Mouse (Mus musculus): Measurements from ENCODE around the gene Dgkg. TPM values are rescaled to one million over a fixed set of nuclear protein-coding genes. Genes with fewer than 3 reads are reported as not detected.

Dgkg gene
- polyA plus RNA-seq, 1 experiment = 12.8 TPM

GRCm38 (mm10) chr16:22504851-22505250 lies 152.2 kb downstream of the Dgkg start:
- 70% methylated on average over 8 of the region's 8 CpGs for WGBS
- Histone ChIP-seq H3K4me3 (replicated peaks; ENCODE audit: control insufficient read depth, low read depth, low read length) (no peak overlapping the region), H3K27ac (ENCODE audit: control insufficient read depth, insufficient read depth, low read depth, low read length, poor library complexity) (no peak overlapping the region), H3K4me1 (ENCODE audit: control insufficient read depth, insufficient read depth, low read length) (no peaks in the 10 kb centered on the region)
- TF ChIP-seq POLR2A (IDR thresholded peaks at IDR 0.05; ENCODE audit: borderline replicate concordance, control insufficient read depth, low read depth, low read length) = no peak
- no peak for TF ChIP-seq CTCF (IDR thresholded peaks at IDR 0.05; ENCODE audit: control insufficient read depth, insufficient read depth, low read length)

- Histone ChIP-seq H3K4me3 (replicated peaks; ENCODE audit: control insufficient read depth, low read depth, low read length) (no peak overlapping the region), H3K27ac (ENCODE audit: control insufficient read depth, insufficient read depth, low read depth, low read length, poor library complexity) (no peak overlapping the region), H3K4me1 (ENCODE audit: control insufficient read depth, insufficient read depth, low read length) (no peaks in the 10 kb centered on the region)
- TF ChIP-seq POLR2A (IDR thresholded peaks at IDR 0.05; ENCODE audit: borderline replicate concordance, control insufficient read depth, low read depth, low read length) = no peak
- no peak for TF ChIP-seq CTCF (IDR thresholded peaks at IDR 0.05; ENCODE audit: control insufficient read depth, insufficient read depth, low read length)
- WGBS = 78% methylated on average over 5 of the region's 5 CpGs
These were observed 153.0 kb downstream of the Dgkg start for GRCm38 (mm10) chr16:22504049-22504448.

GRCm38 (mm10) chr16:22503467-22503866 lies 153.6 kb downstream of the Dgkg start:
- 73% methylated on average over 4 of the region's 4 CpGs for WGBS

GRCm38 (mm10) chr16:22501855-22502254 lies 155.2 kb downstream of the Dgkg start:
- H3K4me1 ChIP-seq (ENCODE audit: control insufficient read depth, insufficient read depth, low read length) = no peaks in the 10 kb centered on the region
- no peak overlapping the region for H3K4me3 ChIP-seq (replicated peaks; ENCODE audit: control insufficient read depth, low read depth, low read length)
- TF ChIP-seq CTCF (IDR thresholded peaks at IDR 0.05; ENCODE audit: control insufficient read depth, insufficient read depth, low read length) (no peak), POLR2A (IDR thresholded peaks at IDR 0.05; ENCODE audit: borderline replicate concordance, control insufficient read depth, low read depth, low read length) (no peak)
- H3K27ac ChIP-seq (ENCODE audit: control insufficient read depth, insufficient read depth, low read depth, low read length, poor library complexity) = no peak overlapping the region
- 82% methylated on average over 6 of the region's 6 CpGs for WGBS

More at GRCm38 (mm10) chr16:22503467-22503866, 153.6 kb downstream of the Dgkg start:
- TF ChIP-seq CTCF (IDR thresholded peaks at IDR 0.05; ENCODE audit: control insufficient read depth, insufficient read depth, low read length) (no peak), POLR2A (IDR thresholded peaks at IDR 0.05; ENCODE audit: borderline replicate concordance, control insufficient read depth, low read depth, low read length) (no peak)
- H3K4me1 ChIP-seq (ENCODE audit: control insufficient read depth, insufficient read depth, low read length) = no peaks in the 10 kb centered on the region
- no peak overlapping the region for H3K27ac ChIP-seq (ENCODE audit: control insufficient read depth, insufficient read depth, low read depth, low read length, poor library complexity)
- H3K4me3 ChIP-seq (replicated peaks; ENCODE audit: control insufficient read depth, low read depth, low read length) = no peak overlapping the region

- Histone ChIP-seq H3K4me3 (replicated peaks; ENCODE audit: control insufficient read depth, low read depth, low read length) (no peak overlapping the region), H3K27ac (ENCODE audit: control insufficient read depth, insufficient read depth, low read depth, low read length, poor library complexity) (no peak overlapping the region), H3K4me1 (ENCODE audit: control insufficient read depth, insufficient read depth, low read length) (no peaks in the 10 kb centered on the region)
- TF ChIP-seq POLR2A (IDR thresholded peaks at IDR 0.05; ENCODE audit: borderline replicate concordance, control insufficient read depth, low read depth, low read length) (no peak), CTCF (IDR thresholded peaks at IDR 0.05; ENCODE audit: control insufficient read depth, insufficient read depth, low read length) (no peak)
- 84% methylated on average over 5 of the region's 5 CpGs for WGBS
These were observed 156.5 kb downstream of the Dgkg start for GRCm38 (mm10) chr16:22500561-22500960.

- no peak overlapping the region for H3K27ac ChIP-seq (ENCODE audit: control insufficient read depth, insufficient read depth, low read depth, low read length, poor library complexity)
- no peak overlapping the region for H3K4me3 ChIP-seq (replicated peaks; ENCODE audit: control insufficient read depth, low read depth, low read length)
- WGBS = 84% methylated on average over 5 of the region's 5 CpGs
- no peak for TF ChIP-seq CTCF (IDR thresholded peaks at IDR 0.05; ENCODE audit: control insufficient read depth, insufficient read depth, low read length)
- TF ChIP-seq POLR2A (IDR thresholded peaks at IDR 0.05; ENCODE audit: borderline replicate concordance, control insufficient read depth, low read depth, low read length) = no peak
- no peaks in the 10 kb centered on the region for H3K4me1 ChIP-seq (ENCODE audit: control insufficient read depth, insufficient read depth, low read length)
These were observed 157.1 kb downstream of the Dgkg start for GRCm38 (mm10) chr16:22499951-22500350.

GRCm38 (mm10) chr16:22499447-22499846 lies 157.6 kb downstream of the Dgkg start:
- Histone ChIP-seq H3K27ac (ENCODE audit: control insufficient read depth, insufficient read depth, low read depth, low read length, poor library complexity) (no peak overlapping the region), H3K4me3 (replicated peaks; ENCODE audit: control insufficient read depth, low read depth, low read length) (no peak overlapping the region), H3K4me1 (ENCODE audit: control insufficient read depth, insufficient read depth, low read length) (no peaks in the 10 kb centered on the region)
- WGBS = 72% methylated on average over 3 of the region's 3 CpGs
- TF ChIP-seq CTCF (IDR thresholded peaks at IDR 0.05; ENCODE audit: control insufficient read depth, insufficient read depth, low read length) (no peak), POLR2A (IDR thresholded peaks at IDR 0.05; ENCODE audit: borderline replicate concordance, control insufficient read depth, low read depth, low read length) (no peak)

GRCm38 (mm10) chr16:22497976-22498375 lies 159.0 kb downstream of the Dgkg start:
- Histone ChIP-seq H3K27ac (ENCODE audit: control insufficient read depth, insufficient read depth, low read depth, low read length, poor library complexity) (no peak overlapping the region), H3K4me1 (ENCODE audit: control insufficient read depth, insufficient read depth, low read length) (no peaks in the 10 kb centered on the region), H3K4me3 (replicated peaks; ENCODE audit: control insufficient read depth, low read depth, low read length) (no peak overlapping the region)
- TF ChIP-seq CTCF (IDR thresholded peaks at IDR 0.05; ENCODE audit: control insufficient read depth, insufficient read depth, low read length) (no peak), POLR2A (IDR thresholded peaks at IDR 0.05; ENCODE audit: borderline replicate concordance, control insufficient read depth, low read depth, low read length) (no peak)
- WGBS = 53% methylated on average over 3 of the region's 3 CpGs

GRCm38 (mm10) chr16:22495259-22495658 lies 161.8 kb downstream of the Dgkg start:
- Histone ChIP-seq H3K4me3 (replicated peaks; ENCODE audit: control insufficient read depth, low read depth, low read length) (no peak overlapping the region), H3K4me1 (ENCODE audit: control insufficient read depth, insufficient read depth, low read length) (no peaks in the 10 kb centered on the region), H3K27ac (ENCODE audit: control insufficient read depth, insufficient read depth, low read depth, low read length, poor library complexity) (no peak overlapping the region)
- 81% methylated on average over 5 of the region's 5 CpGs for WGBS
- TF ChIP-seq CTCF (IDR thresholded peaks at IDR 0.05; ENCODE audit: control insufficient read depth, insufficient read depth, low read length) (no peak), POLR2A (IDR thresholded peaks at IDR 0.05; ENCODE audit: borderline replicate concordance, control insufficient read depth, low read depth, low read length) (no peak)
